Mouse (Mus musculus): ENCODE measurements around the gene Gtf2ird1. TPM values are rescaled to one million over a fixed set of nuclear protein-coding genes. Genes with fewer than 3 reads are reported as not detected.
"Not testable (repeated sequence)": the region's sequence is repeated elsewhere in the genome, so short reads cannot be mapped to it uniquely, and the experiment has no call there.

Gene Gtf2ird1
- total and polyA plus RNA-seq, 3 experiments: 13.4 to 26.4 (median 23.8) TPM

GRCm38 (mm10) chr5:134454421-134454820 is 2.1 kb downstream of the Gtf2ird1 start:
- Histone ChIP-seq H3K27me3 (ENCODE audit: control insufficient read depth, insufficient read depth, low read length) (no peaks in the 10 kb centered on the region), H3K4me1 (ENCODE audit: control insufficient read depth, insufficient read depth, low read length) (peaks cover 5% of the 10 kb centered on the region), H3K4me3 (no peak overlapping the region), H3K79me2 (replicated peaks; ENCODE audit: control insufficient read depth, insufficient read depth, low read length) (no peaks in the 10 kb centered on the region; the same call in 1 of the 2 replicates), H3K9ac (ENCODE audit: low read depth, low read length) (no peak overlapping the region), H3K27ac (peak overlapping the region; percentile 18; the same call in 1 of the 2 replicates), H3K36me3 (ENCODE audit: control insufficient read depth, insufficient read depth, low read length) (no peaks in the 10 kb centered on the region)
- TF ChIP-seq EP300 (IDR thresholded peaks at IDR 0.05; ENCODE audit: insufficient read depth, low read depth, low read length): 0 out of 2 replicates have a peak, but pooled peaks have one; percentile 20
- TF ChIP-seq POLR2A (IDR thresholded peaks at IDR 0.05; ENCODE audit: insufficient read depth, low read depth, low read length): no peak
- TF ChIP-seq CTCF (IDR thresholded peaks at IDR 0.05): no peak
- 19% methylated on average over 9 of the region's 9 CpGs for WGBS
- intact Hi-C loops (cut with DNase I): loop anchor here (2.0 kb wide), 1 partner anchor 18 kb away; no protein-coding TSS in a partner anchor
- DNase-seq: peak; percentile 40 to 48

- no peak overlapping the region for H3K27ac ChIP-seq
- no peaks in the 10 kb centered on the region; the same call in 1 of the 2 replicates for H3K79me2 ChIP-seq (replicated peaks; ENCODE audit: control insufficient read depth, insufficient read depth, low read length)
- H3K27me3 ChIP-seq (ENCODE audit: control insufficient read depth, insufficient read depth, low read length): no peaks in the 10 kb centered on the region
- H3K4me1 ChIP-seq (ENCODE audit: control insufficient read depth, insufficient read depth, low read length): peaks cover 5% of the 10 kb centered on the region
- H3K9ac ChIP-seq (ENCODE audit: low read depth, low read length): no peak overlapping the region
- 15% methylated on average over 1 of the region's 1 CpGs for WGBS
- TF ChIP-seq EP300 (IDR thresholded peaks at IDR 0.05; ENCODE audit: insufficient read depth, low read depth, low read length) (no peak), POLR2A (IDR thresholded peaks at IDR 0.05; ENCODE audit: insufficient read depth, low read depth, low read length) (no peak), CTCF (IDR thresholded peaks at IDR 0.05) (no peak)
- no peak overlapping the region for H3K4me3 ChIP-seq
- no peaks in the 10 kb centered on the region for H3K36me3 ChIP-seq (ENCODE audit: control insufficient read depth, insufficient read depth, low read length)
- no peak for DNase-seq
- intact Hi-C loops (cut with DNase I): no loop called here
Observed at GRCm38 (mm10) chr5:134453577-134453976, 2.9 kb downstream of the Gtf2ird1 start.

GRCm38 (mm10) chr5:134446755-134447154 is 9.8 kb downstream of the Gtf2ird1 start:
- 94% methylated on average over 4 of the region's 4 CpGs for WGBS
- H3K4me3 ChIP-seq; H3K79me2 ChIP-seq (replicated peaks; ENCODE audit: control insufficient read depth, insufficient read depth, low read length); H3K27ac ChIP-seq; H3K36me3 ChIP-seq (ENCODE audit: control insufficient read depth, insufficient read depth, low read length); H3K9ac ChIP-seq (ENCODE audit: low read depth, low read length); H3K27me3 ChIP-seq (ENCODE audit: control insufficient read depth, insufficient read depth, low read length); DNase-seq; intact Hi-C loops (cut with DNase I); H3K4me1 ChIP-seq (ENCODE audit: control insufficient read depth, insufficient read depth, low read length): not testable (repeated sequence)

GRCm38 (mm10) chr5:134445895-134446294 is 10.6 kb downstream of the Gtf2ird1 start:
- no peaks in the 10 kb centered on the region for H3K27me3 ChIP-seq (ENCODE audit: control insufficient read depth, insufficient read depth, low read length)
- H3K79me2 ChIP-seq (replicated peaks; ENCODE audit: control insufficient read depth, insufficient read depth, low read length): no peaks in the 10 kb centered on the region; the same call in 1 of the 2 replicates
- intact Hi-C loops (cut with DNase I): no loop called here
- no peak overlapping the region for H3K4me3 ChIP-seq
- H3K4me1 ChIP-seq (ENCODE audit: control insufficient read depth, insufficient read depth, low read length): peaks cover 5% of the 10 kb centered on the region; the same call in 1 of the 2 replicates
- H3K27ac ChIP-seq: no peak overlapping the region
- no peaks in the 10 kb centered on the region for H3K36me3 ChIP-seq (ENCODE audit: control insufficient read depth, insufficient read depth, low read length)
- 24% methylated on average over 10 of the region's 10 CpGs for WGBS
- H3K9ac ChIP-seq (ENCODE audit: low read depth, low read length): no peak overlapping the region
- TF ChIP-seq CTCF (IDR thresholded peaks at IDR 0.05) (no peak), EP300 (IDR thresholded peaks at IDR 0.05; ENCODE audit: insufficient read depth, low read depth, low read length) (no peak), POLR2A (IDR thresholded peaks at IDR 0.05; ENCODE audit: insufficient read depth, low read depth, low read length) (no peak)
- DNase-seq: no peak

GRCm38 (mm10) chr5:134445208-134445831 is 11.2 kb downstream of the Gtf2ird1 start:
- no peak overlapping the region for H3K27ac ChIP-seq
- intact Hi-C loops (cut with DNase I): no loop called here
- H3K36me3 ChIP-seq (ENCODE audit: control insufficient read depth, insufficient read depth, low read length): no peaks in the 10 kb centered on the region
- H3K4me1 ChIP-seq (ENCODE audit: control insufficient read depth, insufficient read depth, low read length): peaks cover 7% of the 10 kb centered on the region; the same call in 1 of the 2 replicates
- H3K4me3 ChIP-seq: no peak overlapping the region
- 40% methylated on average over 10 of the region's 10 CpGs for WGBS
- H3K9ac ChIP-seq (ENCODE audit: low read depth, low read length): no peak overlapping the region
- no peak for DNase-seq
- TF ChIP-seq POLR2A (IDR thresholded peaks at IDR 0.05; ENCODE audit: insufficient read depth, low read depth, low read length): no peak
- TF ChIP-seq CTCF (IDR thresholded peaks at IDR 0.05): no peak
- no peak for TF ChIP-seq EP300 (IDR thresholded peaks at IDR 0.05; ENCODE audit: insufficient read depth, low read depth, low read length)
- no peaks in the 10 kb centered on the region; the same call in 1 of the 2 replicates for H3K79me2 ChIP-seq (replicated peaks; ENCODE audit: control insufficient read depth, insufficient read depth, low read length)
- H3K27me3 ChIP-seq (ENCODE audit: control insufficient read depth, insufficient read depth, low read length): no peaks in the 10 kb centered on the region

- Histone ChIP-seq H3K79me2 (replicated peaks; ENCODE audit: control insufficient read depth, insufficient read depth, low read length) (peaks cover 2% of the 10 kb centered on the region; the same call in 1 of the 2 replicates), H3K4me3 (no peak overlapping the region), H3K4me1 (ENCODE audit: control insufficient read depth, insufficient read depth, low read length) (peaks cover 11% of the 10 kb centered on the region), H3K27ac (no peak overlapping the region), H3K36me3 (ENCODE audit: control insufficient read depth, insufficient read depth, low read length) (no peaks in the 10 kb centered on the region), H3K27me3 (ENCODE audit: control insufficient read depth, insufficient read depth, low read length) (no peaks in the 10 kb centered on the region), H3K9ac (ENCODE audit: low read depth, low read length) (no peak overlapping the region)
- TF ChIP-seq CTCF (IDR thresholded peaks at IDR 0.05) (no peak), POLR2A (IDR thresholded peaks at IDR 0.05; ENCODE audit: insufficient read depth, low read depth, low read length) (no peak), EP300 (IDR thresholded peaks at IDR 0.05; ENCODE audit: insufficient read depth, low read depth, low read length) (no peak)
- peak in 1 of 2 experiments; percentile 16 for DNase-seq
- 98% methylated on average over 7 of the region's 7 CpGs for WGBS
- intact Hi-C loops (cut with DNase I): no loop called here
Observed at GRCm38 (mm10) chr5:134444473-134444872, 12.0 kb downstream of the Gtf2ird1 start.

All from heart, adult 2 months (tissue).